Mouse (Mus musculus): ENCODE results near the gene Mrpl58. TPM values are rescaled to one million over a fixed set of nuclear protein-coding genes. Genes with fewer than 3 reads are reported as not detected.

The Mrpl58 gene
- not detected in 2 replicates for polyA plus RNA-seq (2012; ENCODE audit: insufficient read depth, insufficient read length, low replicate concordance, missing spikeins)

GRCm38 (mm10) chr11:115403338-115404124 lies at the start of gene Mrpl58:
Mrpl58 (plus strand) TSS chr11:115403752.
- TF ChIP-seq POLR2A (IDR thresholded peaks at IDR 0.05; ENCODE audit: insufficient read depth, low read depth, low read length) (peak; percentile 78; the same call in 1 of the 2 replicates), CTCF (IDR thresholded peaks at IDR 0.05; ENCODE audit: insufficient read depth, low read depth, low read length) (no peak)
- peaks cover 16% of the 10 kb centered on the region for H3K4me1 ChIP-seq (ENCODE audit: control insufficient read depth, insufficient read depth, low read length)
- WGBS: 3% methylated on average over 50 of the region's 50 CpGs
- H3K27ac ChIP-seq (ENCODE audit: insufficient read depth, low read depth, low read length): peak within 1 kb of the TSS; percentile 87
- H3K4me3 ChIP-seq (ENCODE audit: insufficient read depth, low read depth, low read length): peak within 1 kb of the TSS; percentile 89

- H3K4me1 ChIP-seq (ENCODE audit: control insufficient read depth, insufficient read depth, low read length): peaks cover 7% of the 10 kb centered on the region
- WGBS: 11% methylated on average over 8 of the region's 8 CpGs
- H3K4me3 ChIP-seq (ENCODE audit: insufficient read depth, low read depth, low read length): no peak overlapping the region
- TF ChIP-seq POLR2A (IDR thresholded peaks at IDR 0.05; ENCODE audit: insufficient read depth, low read depth, low read length) (0 out of 2 replicates have a peak, but pooled peaks have one; percentile 14), CTCF (IDR thresholded peaks at IDR 0.05; ENCODE audit: insufficient read depth, low read depth, low read length) (peak; percentile 85)
- no peak overlapping the region for H3K27ac ChIP-seq (ENCODE audit: insufficient read depth, low read depth, low read length)
Measured at GRCm38 (mm10) chr11:115354183-115354582, 49.4 kb upstream of the Mrpl58 start.

GRCm38 (mm10) chr11:115358468-115358867 lies 45.1 kb upstream of the Mrpl58 start:
- Histone ChIP-seq H3K4me1 (ENCODE audit: control insufficient read depth, insufficient read depth, low read length) (peaks cover 13% of the 10 kb centered on the region), H3K4me3 (ENCODE audit: insufficient read depth, low read depth, low read length) (no peak overlapping the region), H3K27ac (ENCODE audit: insufficient read depth, low read depth, low read length) (no peak overlapping the region)
- 13% methylated on average over 5 of the region's 5 CpGs for WGBS
- no peak for TF ChIP-seq CTCF (IDR thresholded peaks at IDR 0.05; ENCODE audit: insufficient read depth, low read depth, low read length)

- Histone ChIP-seq H3K27ac (ENCODE audit: insufficient read depth, low read depth, low read length) (0 out of 2 replicates have a peak overlapping the region, but pooled peaks have one; percentile 2), H3K4me1 (ENCODE audit: control insufficient read depth, insufficient read depth, low read length) (peaks cover 18% of the 10 kb centered on the region), H3K4me3 (ENCODE audit: insufficient read depth, low read depth, low read length) (no peak overlapping the region)
- TF ChIP-seq CTCF (IDR thresholded peaks at IDR 0.05; ENCODE audit: insufficient read depth, low read depth, low read length) (no peak), POLR2A (IDR thresholded peaks at IDR 0.05; ENCODE audit: insufficient read depth, low read depth, low read length) (no peak)
- 27% methylated on average over 3 of the region's 3 CpGs for WGBS
Measured at GRCm38 (mm10) chr11:115359293-115359692, 44.3 kb upstream of the Mrpl58 start.

- 0 out of 2 replicates have a peak overlapping the region, but pooled peaks have one; percentile 2 for H3K27ac ChIP-seq (ENCODE audit: insufficient read depth, low read depth, low read length)
- TF ChIP-seq POLR2A (IDR thresholded peaks at IDR 0.05; ENCODE audit: insufficient read depth, low read depth, low read length): no peak
- no peak for TF ChIP-seq CTCF (IDR thresholded peaks at IDR 0.05; ENCODE audit: insufficient read depth, low read depth, low read length)
- WGBS: 54% methylated on average over 6 of the region's 6 CpGs
- peaks cover 18% of the 10 kb centered on the region for H3K4me1 ChIP-seq (ENCODE audit: control insufficient read depth, insufficient read depth, low read length)
- H3K4me3 ChIP-seq (ENCODE audit: insufficient read depth, low read depth, low read length): no peak overlapping the region
Measured at GRCm38 (mm10) chr11:115359726-115360125, 43.8 kb upstream of the Mrpl58 start.

- Histone ChIP-seq H3K4me1 (ENCODE audit: control insufficient read depth, insufficient read depth, low read length) (peaks cover 31% of the 10 kb centered on the region), H3K4me3 (ENCODE audit: insufficient read depth, low read depth, low read length) (no peak overlapping the region), H3K27ac (ENCODE audit: insufficient read depth, low read depth, low read length) (no peak overlapping the region)
- TF ChIP-seq POLR2A (IDR thresholded peaks at IDR 0.05; ENCODE audit: insufficient read depth, low read depth, low read length) (no peak), CTCF (IDR thresholded peaks at IDR 0.05; ENCODE audit: insufficient read depth, low read depth, low read length) (no peak)
- 90% methylated on average over 3 of the region's 3 CpGs for WGBS
Measured at GRCm38 (mm10) chr11:115364136-115364535, 39.4 kb upstream of the Mrpl58 start.

GRCm38 (mm10) chr11:115366039-115366705 lies 37.4 kb upstream of the Mrpl58 start:
- TF ChIP-seq POLR2A (IDR thresholded peaks at IDR 0.05; ENCODE audit: insufficient read depth, low read depth, low read length) (no peak), CTCF (IDR thresholded peaks at IDR 0.05; ENCODE audit: insufficient read depth, low read depth, low read length) (no peak)
- Histone ChIP-seq H3K4me1 (ENCODE audit: control insufficient read depth, insufficient read depth, low read length) (peaks cover 24% of the 10 kb centered on the region), H3K4me3 (ENCODE audit: insufficient read depth, low read depth, low read length) (peak overlapping the region; percentile 88), H3K27ac (ENCODE audit: insufficient read depth, low read depth, low read length) (no peak overlapping the region)
- WGBS: 41% methylated on average over 7 of the region's 7 CpGs

- peaks cover 24% of the 10 kb centered on the region for H3K4me1 ChIP-seq (ENCODE audit: control insufficient read depth, insufficient read depth, low read length)
- H3K4me3 ChIP-seq (ENCODE audit: insufficient read depth, low read depth, low read length): peak overlapping the region; percentile 88
- TF ChIP-seq CTCF (IDR thresholded peaks at IDR 0.05; ENCODE audit: insufficient read depth, low read depth, low read length) (no peak), POLR2A (IDR thresholded peaks at IDR 0.05; ENCODE audit: insufficient read depth, low read depth, low read length) (no peak)
- under 1% methylated on average over 28 of the region's 28 CpGs for WGBS
- peak overlapping the region; percentile 84 for H3K27ac ChIP-seq (ENCODE audit: insufficient read depth, low read depth, low read length)
Measured at GRCm38 (mm10) chr11:115366706-115367394, 36.7 kb upstream of the Mrpl58 start.
